Mouse (Mus musculus) frontal cortex, adult (tissue): ENCODE data around the gene S100a3.

Experiments used
- ATAC-seq: cut with Nextera tagmentation; 2 replicates; pipeline ENCODE4 v1.9.2; 2017; ENCODE audit warnings: mild to moderate bottlenecking, moderate library complexity, mixed read lengths; ENCODE audit not compliant: low TSS enrichment

The S100a3 gene

GRCm38 (mm10) chr3:90560008-90560628 is at the start of gene S100a3:
Gene S100a3 (plus strand): TSS chr3:90560578.
- no peak for ATAC-seq

GRCm38 (mm10) chr3:90512276-90512675 is 48.1 kb upstream of the S100a3 start:
- no peak for ATAC-seq

GRCm38 (mm10) chr3:90512948-90513642 is 47.3 kb upstream of the S100a3 start:
- ATAC-seq, result no peak

GRCm38 (mm10) chr3:90513796-90514590 is 46.4 kb upstream of the S100a3 start, which contains the start of the genes S100a1 and S100a13:
Gene S100a1 (minus strand): TSS chr3:90514392.
Gene S100a13 (plus strand): TSS chr3:90514435.
- peak; percentile 71 for ATAC-seq

GRCm38 (mm10) chr3:90514691-90515090 is 45.7 kb upstream of the S100a3 start:
- ATAC-seq, result peak; percentile 57

- ATAC-seq, result no peak
Measured at GRCm38 (mm10) chr3:90515242-90515641, 45.1 kb upstream of the S100a3 start.

- no peak for ATAC-seq
Measured at GRCm38 (mm10) chr3:90515789-90516188, 44.6 kb upstream of the S100a3 start.

GRCm38 (mm10) chr3:90517711-90518110 is 42.7 kb upstream of the S100a3 start:
- no peak for ATAC-seq

- peak; percentile 98 for ATAC-seq
Measured at GRCm38 (mm10) chr3:90525421-90525820, 35.0 kb upstream of the S100a3 start.

- ATAC-seq, result no peak
Measured at GRCm38 (mm10) chr3:90526076-90526475, 34.3 kb upstream of the S100a3 start.

GRCm38 (mm10) chr3:90526580-90526979 is 33.8 kb upstream of the S100a3 start, which contains the start of gene S100a14:
Gene S100a14 (plus strand): TSS chr3:90526856.
- ATAC-seq, result no peak

- no peak for ATAC-seq
Measured at GRCm38 (mm10) chr3:90527291-90527873, 33.0 kb upstream of the S100a3 start.

- ATAC-seq, result no peak
Measured at GRCm38 (mm10) chr3:90531713-90532112, 28.7 kb upstream of the S100a3 start.

- ATAC-seq, result no peak
Measured at GRCm38 (mm10) chr3:90535446-90535845, 24.9 kb upstream of the S100a3 start.

GRCm38 (mm10) chr3:90537141-90537904 is 23.1 kb upstream of the S100a3 start, which contains the start of gene S100a16:
Gene S100a16 (plus strand): TSS chr3:90537254.
- ATAC-seq, result peak; percentile 77

GRCm38 (mm10) chr3:90537905-90538296 is 22.5 kb upstream of the S100a3 start:
- no peak for ATAC-seq

GRCm38 (mm10) chr3:90540904-90541303 is 19.5 kb upstream of the S100a3 start:
- ATAC-seq, result peak; percentile 75

- no peak for ATAC-seq
Measured at GRCm38 (mm10) chr3:90549676-90550420, 10.5 kb upstream of the S100a3 start.

- ATAC-seq, result no peak
Measured at GRCm38 (mm10) chr3:90550421-90550790, 10.0 kb upstream of the S100a3 start.

- no peak for ATAC-seq
Measured at GRCm38 (mm10) chr3:90552231-90552630, 8.1 kb upstream of the S100a3 start.

GRCm38 (mm10) chr3:90555954-90556353 is 4.4 kb upstream of the S100a3 start:
- ATAC-seq, result peak; percentile 88
